Mouse (Mus musculus) liver, embryonic 14.5 days (tissue): ENCODE data around the gene Zswim5.

Experiments used
- CTCF ChIP-seq: IDR thresholded peaks from 2 replicates; pipeline ENCODE4 v1.5.1; 2016; ENCODE audit warnings: antibody characterized with exemption, low read depth, control low read depth
- EP300 ChIP-seq: IDR thresholded peaks from 2 replicates; pipeline ENCODE4 v1.6.1; 2016; ENCODE audit warnings: antibody characterized with exemption, low read depth

DNA sequence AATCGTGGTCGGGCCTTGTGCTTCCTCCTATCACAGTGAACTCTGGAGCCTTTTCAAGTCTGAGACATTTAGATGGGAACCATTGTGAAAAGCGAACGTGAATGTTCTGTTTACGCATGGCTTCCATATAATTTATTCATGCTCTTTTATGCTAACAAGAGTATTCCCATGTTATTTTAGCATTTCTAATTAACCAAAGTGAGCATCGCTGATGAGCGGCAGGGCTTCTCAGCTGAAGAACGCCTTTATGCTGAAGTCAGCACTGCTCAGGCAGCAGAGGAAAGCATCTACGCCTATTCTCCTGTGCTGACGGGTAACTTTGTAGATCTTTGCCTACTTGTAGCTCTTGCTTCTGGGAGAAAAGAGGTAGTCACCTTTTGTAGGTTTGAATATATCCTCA, 20.0 kb upstream of the Zswim5 start:
- no peak for TF ChIP-seq CTCF
- no peak for TF ChIP-seq EP300
